Mouse (Mus musculus) left cerebral cortex, adult 18-20 months (tissue): ENCODE results near the gene Defb6. TPM values are rescaled to one million over a fixed set of nuclear protein-coding genes. Genes with fewer than 3 reads are reported as not detected.

Source experiments
- DNase-seq, 2 experiments: peaks; one replicate each; pipeline ENCODE4 v3.0.0; 2021 to 2022; ENCODE audit warnings: low spot score in 2 of 2, mixed read lengths in 1 of 2
- long read RNA-seq, 2 experiments: library from polyadenylated mRNA; stranded (forward); transcript quantifications; one replicate each; pipeline ENCODE4 v2.0.0; 2021
- total RNA-seq, 2 experiments: library from RNA; stranded (reverse); gene quantifications; 2 replicates each; pipeline ENCODE4 v1.2.3; 2021

The Defb6 gene
- total RNA-seq, result not detected
- long read RNA-seq, experiment 1, result 0 reads
- long read RNA-seq, experiment 2, result 0 reads

- no peak for DNase-seq
These were observed at the start of gene Defb6 for GRCm38 (mm10) chr8:19225161-19225560. Gene Defb6 (plus strand): TSS chr8:19225478.

GRCm38 (mm10) chr8:19238101-19238500 lies 12.8 kb downstream of the Defb6 start:
- no peak for DNase-seq

- no peak for DNase-seq
These were observed 14.3 kb downstream of the Defb6 start, which contains the start of gene Defb46 for GRCm38 (mm10) chr8:19239616-19240015. Gene Defb46 (plus strand): TSS chr8:19239916.

- no peak for DNase-seq
These were observed 22.0 kb downstream of the Defb6 start, which contains the start of gene Defb5 for GRCm38 (mm10) chr8:19247280-19247679. Gene Defb5 (plus strand): TSS chr8:19247580.

GRCm38 (mm10) chr8:19258136-19258535 lies 32.9 kb downstream of the Defb6 start:
- no peak for DNase-seq

- DNase-seq, result no peak
These were observed 34.4 kb downstream of the Defb6 start for GRCm38 (mm10) chr8:19259667-19260066.

Other genes with a start within 250 kb of the Defb6 start
- gene Defb40, start 247.2 kb upstream of the Defb6 start, total RNA-seq, result not detected
- not detected for gene Defb37, start 234.4 kb upstream of the Defb6 start, total RNA-seq
- gene Defb38, start 198.9 kb upstream of the Defb6 start, total RNA-seq, result not detected
- not detected for gene Defb39, start 160.7 kb upstream of the Defb6 start, total RNA-seq
- gene Defb12, start 110.6 kb upstream of the Defb6 start, total RNA-seq, result not detected
- not detected for gene Defb34, start 101.7 kb upstream of the Defb6 start, total RNA-seq
- not detected for gene Gm45826, start 84.7 kb upstream of the Defb6 start, total RNA-seq
- not detected for gene Defb14, start 31.1 kb upstream of the Defb6 start, total RNA-seq
- not detected for gene Defb4, start 26.8 kb upstream of the Defb6 start, total RNA-seq
- not detected for gene Defb46, start 14.4 kb downstream of the Defb6 start, total RNA-seq
- not detected for gene Defb5, start 22.1 kb downstream of the Defb6 start, total RNA-seq
- gene Defb3, start 67.9 kb downstream of the Defb6 start, total RNA-seq, result not detected
- not detected for gene Defb8, start 222.1 kb downstream of the Defb6 start, total RNA-seq